Mouse (Mus musculus) hindbrain, embryonic 16.5 days (tissue): ENCODE measurements around the gene Tbc1d16. TPM values are rescaled to one million over a fixed set of nuclear protein-coding genes. Genes with fewer than 3 reads are reported as not detected.

Experiments used
- ATAC-seq: fragments of 200-750 bp; cut with Nextera tagmentation; 2 replicates; pipeline ENCODE4 v1.8.0; 2017; ENCODE audit warnings: moderate TSS enrichment, moderate library complexity
- H3K27ac ChIP-seq: fragments of 300-500 bp; sonication (generic); 2 replicates; pipeline ENCODE4 v1.5.1; 2014; ENCODE audit warnings: low read depth, mild to moderate bottlenecking, control low read depth, low read length, moderate library complexity
- H3K27me3 ChIP-seq: fragments of 300-500 bp; sonication (generic); replicated peaks from 2 replicates; pipeline ENCODE4 v1.6.1; 2014; ENCODE audit warnings: low read length; ENCODE audit not compliant: control insufficient read depth, insufficient read depth
- H3K36me3 ChIP-seq: fragments of 300-500 bp; sonication (generic); 2 replicates; pipeline ENCODE4 v1.6.1; 2014; ENCODE audit warnings: mild to moderate bottlenecking, low read length, moderate library complexity, mixed read lengths; ENCODE audit not compliant: control insufficient read depth, insufficient read depth
- H3K4me1 ChIP-seq: fragments of 300-500 bp; sonication (generic); 2 replicates; pipeline ENCODE4 v1.6.1; 2014; ENCODE audit warnings: low read depth, low read length; ENCODE audit not compliant: control insufficient read depth, insufficient read depth
- H3K4me2 ChIP-seq: fragments of 300-500 bp; sonication (generic); 2 replicates; pipeline ENCODE4 v1.6.1; 2014; ENCODE audit warnings: mild to moderate bottlenecking, low read length, control low read depth, moderate library complexity
- H3K4me3 ChIP-seq: fragments of 300-500 bp; sonication (generic); 2 replicates; pipeline ENCODE4 v1.5.1; 2014; ENCODE audit warnings: mild to moderate bottlenecking, low read length, control low read depth, moderate library complexity
- H3K9ac ChIP-seq: fragments of 300-500 bp; sonication (generic); 2 replicates; pipeline ENCODE4 v1.6.1; 2014; ENCODE audit warnings: low read depth, mild to moderate bottlenecking, control low read depth, low read length, moderate library complexity
- H3K9me3 ChIP-seq: fragments of 300-500 bp; sonication (generic); 2 replicates; pipeline ENCODE4 v1.6.1; 2014; ENCODE audit warnings: mild to moderate bottlenecking, low read length, moderate library complexity; ENCODE audit not compliant: control insufficient read depth
- WGBS: fragments of 180-500 bp; shearing (Covaris S2); extraction: QIAGEN DNeasy Blood & Tissue Kit; methylation state at CpG from one replicate; pipeline ENCODE4 v1.1.7; 2014; 5-methylcytosine and 5-hydroxymethylcytosine counted together
- polyA plus RNA-seq: library from polyadenylated mRNA; unstranded; fragments of >200 nt; fragmentation: Nextera tagmentation; extraction: Ambion mirVana; gene quantifications from 2 replicates; pipeline ENCODE4 v1.2.1, GENCODE M21; 2015

Tbc1d16 gene
- polyA plus RNA-seq, 1 experiment from 2014 or later: 54.9 TPM

DNA sequence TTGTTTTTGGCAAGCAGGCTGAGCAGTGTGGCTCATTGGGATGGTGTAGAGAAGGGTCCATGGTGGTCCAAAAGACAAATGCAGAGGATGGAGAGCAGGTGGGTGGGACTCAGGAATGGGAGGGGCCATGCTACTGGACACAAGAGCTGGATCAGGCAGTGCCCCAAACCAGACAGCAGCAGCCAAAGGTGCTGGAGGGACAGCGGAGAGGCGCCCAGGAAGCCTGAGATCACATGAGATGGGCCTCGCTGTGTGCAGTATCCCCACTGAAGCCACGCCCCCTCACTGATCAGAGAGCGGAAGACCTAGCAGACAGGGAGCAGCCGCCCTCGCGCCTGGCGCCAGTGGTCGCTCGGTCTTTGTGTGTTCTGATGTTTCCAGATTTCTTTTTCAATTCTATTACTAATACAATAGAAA lies 10.0 kb upstream of the Tbc1d16 start:
- no peaks in the 10 kb centered on the region for H3K9me3 ChIP-seq
- H3K27me3 ChIP-seq: no peaks in the 10 kb centered on the region
- peak overlapping the region; percentile 15 for H3K4me3 ChIP-seq
- H3K4me2 ChIP-seq: peak overlapping the region; percentile 45
- peak overlapping the region; percentile 0; the same call in 1 of the 2 replicates for H3K9ac ChIP-seq
- no peaks in the 10 kb centered on the region; the same call in 1 of the 2 replicates for H3K4me1 ChIP-seq
- 22% methylated on average over 11 of the region's 11 CpGs for WGBS
- peak; percentile 53 for ATAC-seq
- H3K27ac ChIP-seq: no peak overlapping the region
- no peaks in the 10 kb centered on the region for H3K36me3 ChIP-seq

DNA sequence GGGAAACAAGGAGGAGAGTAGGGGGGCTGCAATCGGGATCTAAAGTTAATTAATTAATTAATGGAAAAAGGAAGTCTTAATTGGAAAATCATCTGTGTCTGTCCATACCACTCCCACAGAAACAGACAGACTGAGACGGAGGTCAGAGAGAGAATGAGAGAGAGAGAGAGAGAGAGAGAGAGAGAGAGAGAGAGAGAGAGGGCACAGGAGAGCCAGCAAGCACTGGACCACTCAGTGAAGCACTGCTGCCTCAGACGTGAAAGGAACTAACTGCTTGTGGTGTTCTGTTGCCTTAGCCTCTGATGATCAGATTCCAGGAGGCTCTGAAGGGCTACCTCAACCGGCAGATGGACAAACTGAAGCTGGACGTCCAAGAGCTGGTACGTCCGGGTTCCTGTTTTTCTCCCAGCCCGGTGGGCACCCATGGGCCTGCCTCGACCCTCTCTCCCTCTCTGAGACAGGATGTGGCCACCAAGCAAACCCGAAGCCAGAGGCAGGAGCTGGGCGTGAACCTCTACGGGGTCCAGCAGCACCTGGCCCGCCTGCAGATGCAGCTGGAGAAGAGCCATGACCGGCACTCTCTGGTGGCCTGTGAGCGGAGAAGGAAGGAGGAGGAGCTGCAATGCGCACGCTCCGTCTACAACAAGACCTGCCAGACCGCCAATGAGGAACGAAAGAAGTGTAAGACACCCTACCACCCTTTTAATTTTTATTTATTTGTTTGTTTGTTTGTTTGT lies 9.4 kb upstream of the Tbc1d16 start:
- 45% methylated on average over 20 of the region's 20 CpGs for WGBS
- Histone ChIP-seq H3K9ac (peak overlapping the region; percentile 20; the same call in 1 of the 2 replicates), H3K36me3 (no peaks in the 10 kb centered on the region)

DNA sequence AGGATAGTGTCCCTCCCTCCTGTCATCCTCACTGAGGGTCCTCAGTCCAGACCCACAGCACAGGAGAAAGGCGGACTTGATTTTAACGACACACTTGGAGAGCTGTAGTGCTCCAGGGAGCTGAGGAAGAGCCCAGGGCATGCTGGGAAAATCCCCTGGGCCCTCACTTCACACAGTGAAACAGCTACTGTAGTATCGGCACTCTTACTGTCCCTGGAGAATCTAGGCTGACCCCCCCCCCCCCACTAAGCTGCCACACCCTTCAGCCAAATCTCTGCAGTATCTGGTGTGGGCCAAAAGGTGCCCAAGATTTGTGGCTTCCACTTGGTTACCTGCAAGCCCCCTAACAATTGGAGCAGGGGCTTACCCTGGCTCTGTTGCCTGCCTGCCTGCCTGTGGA lies 8.7 kb upstream of the Tbc1d16 start:
- no peak overlapping the region for H3K27ac ChIP-seq
- H3K9ac ChIP-seq: no peak overlapping the region
- H3K4me3 ChIP-seq: no peak overlapping the region
- no peak for ATAC-seq
- H3K27me3 ChIP-seq: no peaks in the 10 kb centered on the region
- no peaks in the 10 kb centered on the region for H3K9me3 ChIP-seq
- no peaks in the 10 kb centered on the region; the same call in 1 of the 2 replicates for H3K4me1 ChIP-seq
- no peaks in the 10 kb centered on the region for H3K36me3 ChIP-seq
- no peak overlapping the region for H3K4me2 ChIP-seq
- WGBS: 62% methylated on average over 3 of the region's 3 CpGs

More for the DNA sequence above, 9.4 kb upstream of the Tbc1d16 start:
- H3K27ac ChIP-seq: no peak overlapping the region
- H3K27me3 ChIP-seq: no peaks in the 10 kb centered on the region
- peak overlapping the region; percentile 15; the same call in 1 of the 2 replicates for H3K4me3 ChIP-seq
- peak overlapping the region; percentile 45 for H3K4me2 ChIP-seq
- no peaks in the 10 kb centered on the region for H3K9me3 ChIP-seq
- peak; percentile 60 for ATAC-seq
- H3K4me1 ChIP-seq: no peaks in the 10 kb centered on the region; the same call in 1 of the 2 replicates

- Histone ChIP-seq H3K27me3 (no peaks in the 10 kb centered on the region), H3K4me3 (no peak overlapping the region), H3K27ac (no peak overlapping the region), H3K9ac (no peak overlapping the region), H3K4me2 (no peak overlapping the region), H3K4me1 (no peaks in the 10 kb centered on the region; the same call in 1 of the 2 replicates), H3K9me3 (no peaks in the 10 kb centered on the region), H3K36me3 (no peaks in the 10 kb centered on the region)
- WGBS: 24% methylated on average over 8 of the region's 8 CpGs
- ATAC-seq: no peak
These were observed 8.1 kb upstream of the Tbc1d16 start for GRCm38 (mm10) chr11:119236354-119236753.

DNA sequence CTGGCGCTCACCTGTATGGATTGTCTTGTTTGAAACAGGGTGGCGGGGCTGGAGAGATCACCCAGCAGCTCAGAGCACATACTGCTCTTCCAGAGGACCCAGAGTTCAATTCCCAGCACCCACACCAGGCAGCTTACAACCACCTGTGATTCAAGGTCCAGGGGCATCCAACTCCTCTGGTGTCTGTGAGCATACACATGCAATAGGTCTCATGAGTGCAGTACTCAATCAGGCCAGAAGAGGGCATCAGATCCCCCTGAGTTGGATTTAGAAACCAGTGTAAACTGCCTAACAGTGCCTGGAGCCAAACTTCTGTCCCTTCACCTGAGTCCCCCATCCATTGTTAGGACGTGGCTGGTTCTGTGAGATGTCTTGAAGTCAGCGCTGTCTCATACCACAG lies 7.3 kb upstream of the Tbc1d16 start:
- Histone ChIP-seq H3K27me3 (no peaks in the 10 kb centered on the region), H3K4me2 (no peak overlapping the region), H3K27ac (no peak overlapping the region), H3K4me1 (no peaks in the 10 kb centered on the region; the same call in 1 of the 2 replicates), H3K9ac (no peak overlapping the region), H3K9me3 (no peaks in the 10 kb centered on the region), H3K36me3 (no peaks in the 10 kb centered on the region), H3K4me3 (no peak overlapping the region)
- 0 out of 2 replicates have a peak, but pooled peaks have one; percentile 13 for ATAC-seq
- WGBS: 82% methylated on average over 4 of the region's 4 CpGs

DNA sequence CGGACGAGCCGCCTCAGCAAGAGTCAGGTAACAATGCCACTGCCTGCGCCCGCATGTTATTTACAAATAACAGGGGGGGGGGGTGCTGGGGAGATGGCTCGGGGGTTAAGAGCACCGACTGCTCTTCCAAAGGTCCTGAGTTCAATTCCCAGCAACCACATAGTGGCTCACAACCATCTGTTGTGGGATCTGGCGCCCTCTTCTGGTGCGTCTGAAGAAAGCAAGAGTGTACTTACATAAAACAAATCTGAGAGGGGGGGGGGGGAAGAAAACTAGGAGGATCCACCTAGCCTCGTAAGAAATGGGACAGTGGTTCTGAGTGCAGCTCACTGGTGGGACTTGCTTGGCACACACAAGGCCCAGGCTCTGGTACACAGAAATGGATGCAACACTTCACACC lies 6.5 kb upstream of the Tbc1d16 start:
- no peak for ATAC-seq
- 95% methylated on average over 10 of the region's 10 CpGs for WGBS
- H3K27ac ChIP-seq: no peak overlapping the region
- H3K36me3 ChIP-seq: no peaks in the 10 kb centered on the region
- H3K27me3 ChIP-seq: no peaks in the 10 kb centered on the region
- peaks cover under 1% of the 10 kb centered on the region for H3K4me1 ChIP-seq
- no peak overlapping the region for H3K9ac ChIP-seq
- H3K9me3 ChIP-seq: no peaks in the 10 kb centered on the region
- no peak overlapping the region for H3K4me3 ChIP-seq
- H3K4me2 ChIP-seq: no peak overlapping the region

- H3K9ac ChIP-seq: peak overlapping the region; percentile 88
- no peaks in the 10 kb centered on the region for H3K27me3 ChIP-seq
- under 1% methylated on average over 34 of the region's 34 CpGs for WGBS
- peaks cover 35% of the 10 kb centered on the region for H3K4me1 ChIP-seq
- H3K9me3 ChIP-seq: no peaks in the 10 kb centered on the region
- H3K4me2 ChIP-seq: peak overlapping the region; percentile 100
- peak overlapping the region; percentile 84 for H3K4me3 ChIP-seq
- H3K36me3 ChIP-seq: no peaks in the 10 kb centered on the region
- peak overlapping the region; percentile 84 for H3K27ac ChIP-seq
- peak; percentile 83 for ATAC-seq
These were observed 737 bp upstream of the Tbc1d16 start for GRCm38 (mm10) chr11:119228846-119229626.

DNA sequence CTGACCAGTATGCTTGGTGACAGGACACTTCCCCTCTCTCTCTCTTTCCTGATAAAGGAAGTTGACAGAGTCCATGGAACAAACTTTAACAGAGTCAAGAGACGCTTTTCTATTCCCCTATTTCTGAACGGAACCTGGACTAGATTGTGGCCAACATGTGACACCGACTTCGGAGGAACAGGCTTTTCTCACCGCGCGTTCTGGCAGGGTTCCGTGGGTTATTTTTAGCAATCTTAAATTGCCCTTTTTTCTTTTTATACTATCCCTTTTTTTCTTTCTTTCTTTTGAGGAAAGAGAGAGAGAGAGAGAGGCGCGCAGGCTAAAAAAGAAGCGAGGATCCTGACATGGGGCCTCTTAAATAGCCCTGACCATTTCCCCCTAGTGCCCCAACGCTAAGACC lies 708 bp downstream of the Tbc1d16 start:
- H3K27ac ChIP-seq: peak overlapping the region; percentile 84
- peaks cover 47% of the 10 kb centered on the region for H3K4me1 ChIP-seq
- peak overlapping the region; percentile 84 for H3K4me3 ChIP-seq
- 3% methylated on average over 12 of the region's 12 CpGs for WGBS
- no peaks in the 10 kb centered on the region for H3K9me3 ChIP-seq
- no peaks in the 10 kb centered on the region for H3K36me3 ChIP-seq
- H3K4me2 ChIP-seq: peak overlapping the region; percentile 100
- peak overlapping the region; percentile 88 for H3K9ac ChIP-seq
- ATAC-seq: no peak
- no peaks in the 10 kb centered on the region for H3K27me3 ChIP-seq

- Histone ChIP-seq H3K9me3 (no peaks in the 10 kb centered on the region), H3K27ac (no peak overlapping the region), H3K4me1 (peaks cover 60% of the 10 kb centered on the region), H3K9ac (peak overlapping the region; percentile 8), H3K27me3 (no peaks in the 10 kb centered on the region), H3K4me3 (no peak overlapping the region), H3K36me3 (no peaks in the 10 kb centered on the region), H3K4me2 (peak overlapping the region; percentile 21)
- WGBS: 63% methylated on average over 9 of the region's 9 CpGs
- no peak for ATAC-seq
These were observed 2.7 kb downstream of the Tbc1d16 start for GRCm38 (mm10) chr11:119225634-119226033.
